Mouse (Mus musculus): ENCODE measurements around the gene Ncor2. TPM values are rescaled to one million over a fixed set of nuclear protein-coding genes. Genes with fewer than 3 reads are reported as not detected.

Ncor2 gene
- polyA plus RNA-seq, 1 experiment, result 71.5 TPM

DNA sequence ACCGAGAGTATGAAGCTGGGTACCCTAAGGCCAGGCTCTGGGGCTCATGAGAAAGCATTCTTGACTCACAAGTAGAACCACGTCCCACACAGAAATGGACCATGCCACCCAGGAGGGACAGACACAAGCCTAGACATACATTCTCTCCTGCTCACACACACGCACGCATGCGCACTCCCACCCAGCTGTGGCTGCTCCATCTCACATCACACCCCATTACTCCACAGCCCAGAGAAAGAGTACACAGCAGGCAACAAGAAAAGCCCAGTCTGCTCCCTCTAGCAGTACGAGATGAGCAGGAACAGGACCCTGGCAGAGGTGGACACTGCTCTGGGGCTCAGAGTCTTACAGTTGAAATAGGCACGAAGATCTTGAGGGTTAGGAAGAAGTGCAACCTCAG, 55.0 kb downstream of the Ncor2 start:
- TF ChIP-seq POLR2A (IDR thresholded peaks at IDR 0.05; ENCODE audit: borderline replicate concordance, low read depth, low read length) (no peak), CTCF (IDR thresholded peaks at IDR 0.05; ENCODE audit: low read depth, low read length) (no peak)
- peaks cover 12% of the 10 kb centered on the region; the same call in 1 of the 2 replicates for H3K4me1 ChIP-seq (ENCODE audit: control insufficient read depth, insufficient read depth, low read length)
- no peak overlapping the region for H3K4me3 ChIP-seq (ENCODE audit: insufficient read depth, low read length)
- H3K27ac ChIP-seq (ENCODE audit: insufficient read depth, low read depth, low read length), result no peak overlapping the region

DNA sequence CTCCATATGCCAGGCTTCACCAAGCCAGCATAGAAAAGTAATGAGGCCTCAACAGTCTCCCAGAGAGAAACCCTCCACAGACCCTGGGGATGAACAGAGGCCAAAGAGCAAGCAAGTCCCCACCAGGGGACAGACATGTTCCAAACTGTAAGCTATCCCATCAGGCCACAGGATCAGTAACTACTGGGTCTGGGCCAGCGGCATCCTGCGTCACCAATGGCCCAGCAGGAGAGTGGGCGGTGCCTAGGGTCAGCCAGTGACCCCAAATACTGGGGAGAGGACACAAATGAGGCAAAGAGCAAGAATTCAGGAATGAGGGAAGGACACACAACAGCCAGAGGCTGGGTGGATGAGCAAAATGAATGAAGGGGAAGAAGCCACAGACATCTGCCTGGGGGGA, 55.8 kb downstream of the Ncor2 start:
- Histone ChIP-seq H3K4me1 (ENCODE audit: control insufficient read depth, insufficient read depth, low read length) (peaks cover 5% of the 10 kb centered on the region; the same call in 1 of the 2 replicates), H3K4me3 (ENCODE audit: insufficient read depth, low read length) (no peak overlapping the region), H3K27ac (ENCODE audit: insufficient read depth, low read depth, low read length) (no peak overlapping the region)
- TF ChIP-seq CTCF (IDR thresholded peaks at IDR 0.05; ENCODE audit: low read depth, low read length), result no peak
- no peak for TF ChIP-seq POLR2A (IDR thresholded peaks at IDR 0.05; ENCODE audit: borderline replicate concordance, low read depth, low read length)

GRCm38 (mm10) chr5:125122546-125122945, 56.5 kb downstream of the Ncor2 start:
- Histone ChIP-seq H3K4me1 (ENCODE audit: control insufficient read depth, insufficient read depth, low read length) (peaks cover 5% of the 10 kb centered on the region; the same call in 1 of the 2 replicates), H3K27ac (ENCODE audit: insufficient read depth, low read depth, low read length) (no peak overlapping the region), H3K4me3 (ENCODE audit: insufficient read depth, low read length) (no peak overlapping the region)
- TF ChIP-seq POLR2A (IDR thresholded peaks at IDR 0.05; ENCODE audit: borderline replicate concordance, low read depth, low read length) (no peak), CTCF (IDR thresholded peaks at IDR 0.05; ENCODE audit: low read depth, low read length) (peak; percentile 35; the same call in 1 of the 2 replicates)

GRCm38 (mm10) chr5:125122049-125122448, 57.0 kb downstream of the Ncor2 start:
- peaks cover 5% of the 10 kb centered on the region; the same call in 1 of the 2 replicates for H3K4me1 ChIP-seq (ENCODE audit: control insufficient read depth, insufficient read depth, low read length)
- no peak for TF ChIP-seq CTCF (IDR thresholded peaks at IDR 0.05; ENCODE audit: low read depth, low read length)
- no peak for TF ChIP-seq POLR2A (IDR thresholded peaks at IDR 0.05; ENCODE audit: borderline replicate concordance, low read depth, low read length)

DNA sequence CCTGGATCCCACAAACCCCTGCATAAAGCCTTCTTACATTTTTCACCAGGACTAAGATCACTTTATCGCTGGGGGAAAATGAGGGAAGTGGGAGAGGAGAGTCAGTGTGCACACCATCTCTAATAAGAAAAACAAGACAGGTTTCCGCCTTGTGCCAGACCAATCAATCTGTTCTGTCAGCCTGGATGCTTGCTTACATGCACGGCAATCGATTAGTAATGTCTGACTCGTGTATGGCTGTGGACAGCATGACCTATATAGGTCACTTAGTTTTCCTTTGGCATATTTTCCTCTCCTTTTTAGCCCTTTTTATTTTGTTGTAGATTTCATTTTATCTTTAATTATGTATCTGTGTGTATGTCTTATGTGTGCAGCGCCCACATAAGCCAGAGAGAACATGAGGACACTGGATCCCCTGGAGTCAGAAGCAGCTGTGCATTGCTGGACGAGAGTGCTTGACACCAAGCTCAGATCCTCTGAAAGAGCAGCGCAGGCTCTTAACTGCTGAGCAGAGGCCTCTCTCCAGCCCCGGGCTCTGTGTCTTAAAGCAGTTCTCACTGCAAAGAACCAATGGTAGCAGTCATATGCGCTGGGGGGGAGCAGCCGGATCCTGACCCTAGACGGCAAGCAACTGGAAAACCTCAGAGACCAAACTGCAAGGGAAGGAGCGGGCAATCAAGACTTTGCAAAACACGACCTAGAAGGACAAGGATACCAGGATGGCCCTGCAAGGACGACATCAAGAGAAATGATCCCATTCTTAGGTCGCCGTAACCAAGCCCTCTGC, 58.3 kb downstream of the Ncor2 start:
- Histone ChIP-seq H3K4me1 (ENCODE audit: control insufficient read depth, insufficient read depth, low read length) (no peaks in the 10 kb centered on the region; the same call in 1 of the 2 replicates), H3K4me3 (ENCODE audit: insufficient read depth, low read length) (no peak overlapping the region), H3K27ac (ENCODE audit: insufficient read depth, low read depth, low read length) (no peak overlapping the region)
- TF ChIP-seq POLR2A (IDR thresholded peaks at IDR 0.05; ENCODE audit: borderline replicate concordance, low read depth, low read length) (no peak), CTCF (IDR thresholded peaks at IDR 0.05; ENCODE audit: low read depth, low read length) (no peak)

More at GRCm38 (mm10) chr5:125122049-125122448, 57.0 kb downstream of the Ncor2 start:
- Histone ChIP-seq H3K27ac (ENCODE audit: insufficient read depth, low read depth, low read length) (no peak overlapping the region), H3K4me3 (ENCODE audit: insufficient read depth, low read length) (no peak overlapping the region)

- Histone ChIP-seq H3K4me1 (ENCODE audit: control insufficient read depth, insufficient read depth, low read length) (no peaks in the 10 kb centered on the region), H3K27ac (ENCODE audit: insufficient read depth, low read depth, low read length) (no peak overlapping the region)
Observed at GRCm38 (mm10) chr5:125117238-125117637, 61.8 kb downstream of the Ncor2 start.

GRCm38 (mm10) chr5:125113029-125113428, 66.0 kb downstream of the Ncor2 start:
- peaks cover under 1% of the 10 kb centered on the region; the same call in 1 of the 2 replicates for H3K4me1 ChIP-seq (ENCODE audit: control insufficient read depth, insufficient read depth, low read length)
- TF ChIP-seq CTCF (IDR thresholded peaks at IDR 0.05; ENCODE audit: low read depth, low read length) (no peak), POLR2A (IDR thresholded peaks at IDR 0.05; ENCODE audit: borderline replicate concordance, low read depth, low read length) (no peak)
- H3K4me3 ChIP-seq (ENCODE audit: insufficient read depth, low read length), result no peak overlapping the region
- no peak overlapping the region for H3K27ac ChIP-seq (ENCODE audit: insufficient read depth, low read depth, low read length)

More at GRCm38 (mm10) chr5:125117238-125117637, 61.8 kb downstream of the Ncor2 start:
- no peak overlapping the region for H3K4me3 ChIP-seq (ENCODE audit: insufficient read depth, low read length)
- TF ChIP-seq POLR2A (IDR thresholded peaks at IDR 0.05; ENCODE audit: borderline replicate concordance, low read depth, low read length) (no peak), CTCF (IDR thresholded peaks at IDR 0.05; ENCODE audit: low read depth, low read length) (no peak)

- Histone ChIP-seq H3K4me3 (ENCODE audit: insufficient read depth, low read length) (no peak overlapping the region), H3K27ac (ENCODE audit: insufficient read depth, low read depth, low read length) (no peak overlapping the region), H3K4me1 (ENCODE audit: control insufficient read depth, insufficient read depth, low read length) (peaks cover 5% of the 10 kb centered on the region)
- TF ChIP-seq POLR2A (IDR thresholded peaks at IDR 0.05; ENCODE audit: borderline replicate concordance, low read depth, low read length) (no peak), CTCF (IDR thresholded peaks at IDR 0.05; ENCODE audit: low read depth, low read length) (no peak)
Observed at GRCm38 (mm10) chr5:125112588-125112987, 66.4 kb downstream of the Ncor2 start.

GRCm38 (mm10) chr5:125111137-125111536, 67.9 kb downstream of the Ncor2 start:
- TF ChIP-seq CTCF (IDR thresholded peaks at IDR 0.05; ENCODE audit: low read depth, low read length), result no peak
- TF ChIP-seq POLR2A (IDR thresholded peaks at IDR 0.05; ENCODE audit: borderline replicate concordance, low read depth, low read length), result no peak
- Histone ChIP-seq H3K4me3 (ENCODE audit: insufficient read depth, low read length) (no peak overlapping the region), H3K27ac (ENCODE audit: insufficient read depth, low read depth, low read length) (no peak overlapping the region), H3K4me1 (ENCODE audit: control insufficient read depth, insufficient read depth, low read length) (peaks cover 16% of the 10 kb centered on the region)

GRCm38 (mm10) chr5:125110722-125111121, 68.3 kb downstream of the Ncor2 start:
- Histone ChIP-seq H3K27ac (ENCODE audit: insufficient read depth, low read depth, low read length) (no peak overlapping the region), H3K4me3 (ENCODE audit: insufficient read depth, low read length) (no peak overlapping the region), H3K4me1 (ENCODE audit: control insufficient read depth, insufficient read depth, low read length) (peaks cover 18% of the 10 kb centered on the region)
- no peak for TF ChIP-seq CTCF (IDR thresholded peaks at IDR 0.05; ENCODE audit: low read depth, low read length)
- no peak for TF ChIP-seq POLR2A (IDR thresholded peaks at IDR 0.05; ENCODE audit: borderline replicate concordance, low read depth, low read length)
